Mouse (Mus musculus) small intestine, adult 2 months (tissue): ENCODE results near the gene Tcea3. TPM values are rescaled to one million over a fixed set of nuclear protein-coding genes. Genes with fewer than 3 reads are reported as not detected.

Source experiments
- H3K27ac ChIP-seq: fragments of 200-500 bp; 2 replicates; pipeline ENCODE4 v1.5.1; 2012; ENCODE audit warnings: low read depth, low read length, control low read depth, inconsistent platforms; ENCODE audit not compliant: insufficient read depth
- H3K27me3 ChIP-seq: fragments of 200-500 bp; 2 replicates; pipeline ENCODE4 v1.6.1; 2012; ENCODE audit warnings: mild to moderate bottlenecking, moderate library complexity, low read length, inconsistent platforms; ENCODE audit not compliant: control insufficient read depth, insufficient read depth
- H3K36me3 ChIP-seq: fragments of 200-500 bp; 2 replicates; pipeline ENCODE4 v1.6.1; 2012; ENCODE audit warnings: mild to moderate bottlenecking, low read length, control low read depth, inconsistent platforms; ENCODE audit not compliant: control insufficient read depth, insufficient read depth
- H3K4me1 ChIP-seq: fragments of 200-500 bp; 2 replicates; pipeline ENCODE4 v1.6.1; 2012; ENCODE audit warnings: low read length, inconsistent platforms, mixed read lengths; ENCODE audit not compliant: control insufficient read depth, insufficient read depth, insufficient read length
- H3K4me3 ChIP-seq: fragments of 200-500 bp; 2 replicates; pipeline ENCODE4 v1.5.1; 2012; ENCODE audit warnings: low read depth, mild to moderate bottlenecking, control low read depth, inconsistent platforms, low read length, moderate library complexity
- CTCF ChIP-seq: fragments of 200-500 bp; IDR thresholded peaks from 2 replicates; pipeline ENCODE4 v1.5.1; 2012; ENCODE audit warnings: low read depth, mild to moderate bottlenecking, control low read depth, inconsistent platforms, low read length, moderate library complexity, mixed read lengths; ENCODE audit not compliant: insufficient replicate concordance, insufficient read length; ENCODE audit errors: extremely low read depth
- POLR2A ChIP-seq: fragments of 200-500 bp; IDR thresholded peaks from 2 replicates; pipeline ENCODE4 v1.6.1; 2012; ENCODE audit warnings: low read depth, mild to moderate bottlenecking, control low read depth, inconsistent platforms, low read length, moderate library complexity
- WGBS: fragments of 180-500 bp; shearing (Covaris S2); methylation state at CpG from one replicate; pipeline ENCODE4 v1.1.7; 2018; 5-methylcytosine and 5-hydroxymethylcytosine counted together
- polyA plus RNA-seq: library from polyadenylated mRNA; depleted of rRNA; stranded (reverse); fragments of >200 nt; gene quantifications from 2 replicates; pipeline ENCODE4 v1.2.3, GENCODE M21; 2012

Tcea3 gene
- polyA plus RNA-seq, 1 experiment = 14.8 TPM

DNA sequence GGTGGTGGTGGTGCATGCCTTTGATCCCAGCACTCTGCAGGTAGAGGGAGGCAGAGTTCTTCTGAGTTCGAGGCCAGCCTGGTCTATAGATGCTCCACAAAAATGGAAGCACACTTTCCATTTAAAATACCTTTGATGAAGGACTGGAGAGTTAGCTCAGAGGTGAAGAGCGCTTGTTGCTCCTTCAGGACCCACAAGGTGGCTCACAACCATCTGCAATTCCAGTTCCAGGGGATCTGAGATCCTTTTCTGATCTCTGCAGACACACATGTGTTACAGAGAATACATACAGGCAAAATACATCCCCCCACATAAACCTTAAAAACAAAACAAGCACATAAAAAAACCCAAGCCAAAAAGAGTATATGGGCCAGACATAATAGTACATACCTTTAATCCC lies 60.8 kb downstream of the Tcea3 start:
- TF ChIP-seq POLR2A (no peak), CTCF (no peak)
- Histone ChIP-seq H3K27ac (no peak overlapping the region), H3K4me3 (no peak overlapping the region), H3K36me3 (no peaks in the 10 kb centered on the region), H3K4me1 (peaks cover 4% of the 10 kb centered on the region; the same call in 1 of the 2 replicates), H3K27me3 (no peaks in the 10 kb centered on the region)
- WGBS = 79% methylated on average over 2 of the region's 2 CpGs

- 1% methylated on average over 11 of the region's 11 CpGs for WGBS
- H3K27ac ChIP-seq = peak overlapping the region; percentile 36
- TF ChIP-seq CTCF (no peak), POLR2A (no peak)
- H3K27me3 ChIP-seq = no peaks in the 10 kb centered on the region
- H3K36me3 ChIP-seq = no peaks in the 10 kb centered on the region
- H3K4me3 ChIP-seq = peak overlapping the region; percentile 87
- peaks cover 4% of the 10 kb centered on the region; the same call in 1 of the 2 replicates for H3K4me1 ChIP-seq
Observed at GRCm38 (mm10) chr4:136309780-136310179, 62.3 kb downstream of the Tcea3 start.

GRCm38 (mm10) chr4:136310229-136311041 lies 62.9 kb downstream of the Tcea3 start, which contains the start of gene Hnrnpr:
TSS of gene Hnrnpr (plus strand) at chr4:136310942.
- Histone ChIP-seq H3K36me3 (no peaks in the 10 kb centered on the region), H3K27me3 (no peaks in the 10 kb centered on the region), H3K4me3 (peak within 1 kb of the TSS; percentile 87), H3K4me1 (peaks cover 4% of the 10 kb centered on the region; the same call in 1 of the 2 replicates), H3K27ac (peak within 1 kb of the TSS; percentile 48)
- WGBS = under 1% methylated on average over 65 of the region's 65 CpGs
- TF ChIP-seq CTCF = no peak
- peak; percentile 81 for TF ChIP-seq POLR2A

GRCm38 (mm10) chr4:136311042-136311999 lies 63.8 kb downstream of the Tcea3 start:
- Histone ChIP-seq H3K27me3 (no peaks in the 10 kb centered on the region), H3K4me1 (peaks cover 4% of the 10 kb centered on the region; the same call in 1 of the 2 replicates), H3K27ac (peak overlapping the region; percentile 48; the same call in 1 of the 2 replicates), H3K36me3 (peaks cover 1% of the 10 kb centered on the region; the same call in 1 of the 2 replicates), H3K4me3 (peak overlapping the region; percentile 87)
- under 1% methylated on average over 81 of the region's 81 CpGs for whole genome bisulfite sequencing
- no peak for TF ChIP-seq CTCF
- peak; percentile 17 for TF ChIP-seq POLR2A

DNA sequence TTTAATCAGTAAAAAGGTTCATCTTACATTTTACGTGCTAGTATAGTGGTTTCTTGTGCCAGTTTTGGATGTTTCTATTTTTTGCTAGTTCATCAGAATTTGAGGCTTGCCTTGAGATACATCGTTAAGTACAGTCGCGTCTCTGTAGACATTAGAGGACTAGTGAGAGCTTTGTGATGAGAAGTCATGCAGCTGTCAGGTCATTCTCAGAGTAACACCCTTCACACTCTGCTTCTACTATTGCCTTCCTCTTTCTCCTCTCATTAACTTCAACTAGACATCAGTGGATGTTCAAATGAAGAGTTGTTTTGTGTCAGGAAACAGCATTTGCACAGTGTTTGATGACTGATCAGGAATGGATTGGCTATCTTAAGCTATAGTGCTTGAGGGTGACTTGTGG lies 65.1 kb downstream of the Tcea3 start:
- Histone ChIP-seq H3K27ac (no peak overlapping the region), H3K4me1 (peaks cover 4% of the 10 kb centered on the region; the same call in 1 of the 2 replicates), H3K4me3 (no peak overlapping the region), H3K27me3 (no peaks in the 10 kb centered on the region), H3K36me3 (peaks cover 7% of the 10 kb centered on the region)
- 9% methylated on average over 4 of the region's 4 CpGs for WGBS
- TF ChIP-seq POLR2A (no peak), CTCF (no peak)

DNA sequence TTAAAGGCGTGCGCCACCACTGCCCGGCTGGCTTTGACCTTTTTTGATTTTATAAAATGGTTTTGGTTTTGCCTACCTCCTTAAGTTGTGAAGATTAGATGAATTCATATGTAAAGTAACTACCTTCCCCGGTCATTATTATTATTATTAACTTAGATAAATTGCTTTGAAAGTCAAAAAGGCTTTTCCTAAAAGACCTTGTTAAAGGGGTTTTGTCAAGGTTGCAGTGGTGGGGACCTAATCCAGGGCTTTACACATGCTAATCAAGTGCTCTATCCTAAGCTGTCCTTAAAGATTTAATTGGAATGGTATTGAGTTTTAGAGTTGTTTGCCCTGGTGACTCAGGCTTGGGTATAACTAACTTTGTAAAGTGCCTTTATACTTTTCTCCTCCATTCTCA lies 70.1 kb downstream of the Tcea3 start:
- 95% methylated on average over 4 of the region's 4 CpGs for WGBS
- Histone ChIP-seq H3K4me1 (peaks cover 2% of the 10 kb centered on the region; the same call in 1 of the 2 replicates), H3K27ac (no peak overlapping the region), H3K27me3 (no peaks in the 10 kb centered on the region), H3K36me3 (peaks cover 32% of the 10 kb centered on the region), H3K4me3 (no peak overlapping the region)
- TF ChIP-seq CTCF = no peak
- no peak for TF ChIP-seq POLR2A

- 58% methylated on average over 4 of the region's 4 CpGs for WGBS
- Histone ChIP-seq H3K36me3 (peaks cover 41% of the 10 kb centered on the region), H3K27me3 (no peaks in the 10 kb centered on the region), H3K4me1 (no peaks in the 10 kb centered on the region), H3K4me3 (no peak overlapping the region), H3K27ac (no peak overlapping the region)
- TF ChIP-seq POLR2A (no peak), CTCF (no peak)
Observed at GRCm38 (mm10) chr4:136320016-136320415, 72.5 kb downstream of the Tcea3 start.
